Mouse (Mus musculus): Measurements from ENCODE around the gene Frmd6. TPM values are rescaled to one million over a fixed set of nuclear protein-coding genes. Genes with fewer than 3 reads are reported as not detected.

Gene Frmd6
- polyA plus RNA-seq, 1 experiment: 32.6 TPM

- peaks cover 8% of the 10 kb centered on the region for H3K4me1 ChIP-seq (ENCODE audit: control insufficient read depth, insufficient read depth, low read length)
- H3K4me3 ChIP-seq (replicated peaks; ENCODE audit: extremely low read depth, low read depth, low read length): no peak overlapping the region
- 40% methylated on average over 6 of the region's 6 CpGs for WGBS
- no peak for DNase-seq
- no peak for TF ChIP-seq POLR2A (IDR thresholded peaks at IDR 0.05; ENCODE audit: borderline replicate concordance, extremely low read depth, low read depth, low read length)
- no peak for TF ChIP-seq CTCF (IDR thresholded peaks at IDR 0.05; ENCODE audit: insufficient read depth, low read length)
Observed at GRCm38 (mm10) chr12:70784240-70784705, 41.0 kb upstream of the Frmd6 start.

- WGBS: 82% methylated on average over 6 of the region's 6 CpGs
- no peak for DNase-seq
- H3K4me1 ChIP-seq (ENCODE audit: control insufficient read depth, insufficient read depth, low read length): peaks cover 8% of the 10 kb centered on the region
- no peak for TF ChIP-seq CTCF (IDR thresholded peaks at IDR 0.05; ENCODE audit: insufficient read depth, low read length)
- no peak for TF ChIP-seq POLR2A (IDR thresholded peaks at IDR 0.05; ENCODE audit: borderline replicate concordance, extremely low read depth, low read depth, low read length)
- H3K4me3 ChIP-seq (replicated peaks; ENCODE audit: extremely low read depth, low read depth, low read length): no peak overlapping the region
Observed at GRCm38 (mm10) chr12:70789341-70789740, 36.0 kb upstream of the Frmd6 start.

- H3K4me3 ChIP-seq (replicated peaks; ENCODE audit: extremely low read depth, low read depth, low read length): no peak overlapping the region
- WGBS: 52% methylated on average over 6 of the region's 6 CpGs
- 0 out of 2 replicates have a peak, but pooled peaks cover 3% of the 10 kb centered on the region for H3K4me1 ChIP-seq (ENCODE audit: control insufficient read depth, insufficient read depth, low read length)
- DNase-seq: no peak
- TF ChIP-seq CTCF (IDR thresholded peaks at IDR 0.05; ENCODE audit: insufficient read depth, low read length) (no peak), POLR2A (IDR thresholded peaks at IDR 0.05; ENCODE audit: borderline replicate concordance, extremely low read depth, low read depth, low read length) (no peak)
Observed at GRCm38 (mm10) chr12:70793291-70793690, 32.0 kb upstream of the Frmd6 start.

GRCm38 (mm10) chr12:70794543-70795388 lies 30.5 kb upstream of the Frmd6 start:
- DNase-seq: peak; percentile 42
- Histone ChIP-seq H3K4me1 (ENCODE audit: control insufficient read depth, insufficient read depth, low read length) (peaks cover 10% of the 10 kb centered on the region), H3K4me3 (replicated peaks; ENCODE audit: extremely low read depth, low read depth, low read length) (no peak overlapping the region)
- WGBS: 54% methylated on average over 16 of the region's 16 CpGs
- TF ChIP-seq POLR2A (IDR thresholded peaks at IDR 0.05; ENCODE audit: borderline replicate concordance, extremely low read depth, low read depth, low read length) (no peak), CTCF (IDR thresholded peaks at IDR 0.05; ENCODE audit: insufficient read depth, low read length) (no peak)

- TF ChIP-seq POLR2A (IDR thresholded peaks at IDR 0.05; ENCODE audit: borderline replicate concordance, extremely low read depth, low read depth, low read length) (no peak), CTCF (IDR thresholded peaks at IDR 0.05; ENCODE audit: insufficient read depth, low read length) (no peak)
- WGBS: 69% methylated on average over 3 of the region's 3 CpGs
- H3K4me3 ChIP-seq (replicated peaks; ENCODE audit: extremely low read depth, low read depth, low read length): no peak overlapping the region
- DNase-seq: no peak
- peaks cover 13% of the 10 kb centered on the region for H3K4me1 ChIP-seq (ENCODE audit: control insufficient read depth, insufficient read depth, low read length)
Observed at GRCm38 (mm10) chr12:70795389-70795711, 30.0 kb upstream of the Frmd6 start.

GRCm38 (mm10) chr12:70798496-70798895 lies 26.8 kb upstream of the Frmd6 start:
- DNase-seq: no peak
- TF ChIP-seq POLR2A (IDR thresholded peaks at IDR 0.05; ENCODE audit: borderline replicate concordance, extremely low read depth, low read depth, low read length): no peak
- no peak for TF ChIP-seq CTCF (IDR thresholded peaks at IDR 0.05; ENCODE audit: insufficient read depth, low read length)
- 54% methylated on average over 8 of the region's 8 CpGs for WGBS
- H3K4me1 ChIP-seq (ENCODE audit: control insufficient read depth, insufficient read depth, low read length): peaks cover 19% of the 10 kb centered on the region
- no peak overlapping the region for H3K4me3 ChIP-seq (replicated peaks; ENCODE audit: extremely low read depth, low read depth, low read length)

GRCm38 (mm10) chr12:70799231-70800002 lies 25.9 kb upstream of the Frmd6 start:
- peaks cover 27% of the 10 kb centered on the region for H3K4me1 ChIP-seq (ENCODE audit: control insufficient read depth, insufficient read depth, low read length)
- DNase-seq: peak; percentile 78
- H3K4me3 ChIP-seq (replicated peaks; ENCODE audit: extremely low read depth, low read depth, low read length): no peak overlapping the region
- 51% methylated on average over 19 of the region's 19 CpGs for WGBS
- TF ChIP-seq POLR2A (IDR thresholded peaks at IDR 0.05; ENCODE audit: borderline replicate concordance, extremely low read depth, low read depth, low read length): peak; percentile 43; the same call in 1 of the 2 replicates
- no peak for TF ChIP-seq CTCF (IDR thresholded peaks at IDR 0.05; ENCODE audit: insufficient read depth, low read length)

- TF ChIP-seq CTCF (IDR thresholded peaks at IDR 0.05; ENCODE audit: insufficient read depth, low read length) (no peak), POLR2A (IDR thresholded peaks at IDR 0.05; ENCODE audit: borderline replicate concordance, extremely low read depth, low read depth, low read length) (no peak)
- H3K4me1 ChIP-seq (ENCODE audit: control insufficient read depth, insufficient read depth, low read length): peaks cover 27% of the 10 kb centered on the region
- DNase-seq: no peak
- H3K4me3 ChIP-seq (replicated peaks; ENCODE audit: extremely low read depth, low read depth, low read length): no peak overlapping the region
- 69% methylated on average over 8 of the region's 8 CpGs for WGBS
Observed at GRCm38 (mm10) chr12:70800086-70800485, 25.2 kb upstream of the Frmd6 start.

- no peak for DNase-seq
- TF ChIP-seq CTCF (IDR thresholded peaks at IDR 0.05; ENCODE audit: insufficient read depth, low read length) (no peak), POLR2A (IDR thresholded peaks at IDR 0.05; ENCODE audit: borderline replicate concordance, extremely low read depth, low read depth, low read length) (no peak)
- no peak overlapping the region for H3K4me3 ChIP-seq (replicated peaks; ENCODE audit: extremely low read depth, low read depth, low read length)
- H3K4me1 ChIP-seq (ENCODE audit: control insufficient read depth, insufficient read depth, low read length): peaks cover 26% of the 10 kb centered on the region
- 40% methylated on average over 8 of the region's 8 CpGs for WGBS
Observed at GRCm38 (mm10) chr12:70801361-70801760, 24.0 kb upstream of the Frmd6 start.

Data from lung, adult 2 months (tissue).